Mouse (Mus musculus) liver, postnatal 0 days (tissue): ENCODE measurements at regions not wholly inside any gene's neighbourhood (a gene's known extent, or its start where the extent isn't known, plus 50 kb on each side); places are given as distances from the start of the nearest gene placed in this dataset.

Experiments
- CTCF ChIP-seq: sonication (generic); IDR thresholded peaks from 2 replicates; pipeline ENCODE4 v1.5.1; 2016; ENCODE audit warnings: antibody characterized with exemption, low read depth
- EP300 ChIP-seq: IDR thresholded peaks from 2 replicates; pipeline ENCODE4 v1.6.1; 2016; ENCODE audit warnings: antibody characterized with exemption, low read depth, mild to moderate bottlenecking

DNA sequence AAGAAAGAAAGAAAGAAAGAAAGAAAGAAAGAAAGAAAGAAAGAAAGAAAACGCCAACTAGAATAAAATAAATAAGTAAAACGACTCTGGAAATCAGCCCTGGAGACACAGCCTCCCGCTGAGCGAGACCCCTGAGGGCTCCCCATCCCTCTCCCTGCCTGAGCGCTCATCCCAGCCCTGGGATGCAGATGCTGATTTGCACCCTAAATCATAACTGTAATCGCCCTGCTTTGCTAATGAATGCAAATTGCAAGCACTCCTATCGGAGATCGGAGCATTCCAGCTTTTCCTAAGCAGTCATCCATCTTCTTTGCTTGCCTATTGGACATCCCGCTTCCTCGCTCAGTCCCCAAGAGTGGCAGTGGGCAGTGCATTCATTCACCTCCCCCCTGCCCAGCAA lies 218.7 kb upstream of the Zdhhc25 start:
- no peak for TF ChIP-seq CTCF
- TF ChIP-seq EP300, result no peak
